Mouse (Mus musculus) telencephalon, adult 2 months (tissue): ENCODE measurements around the gene C1rb.
"Not testable (repeated sequence)": the region's sequence is repeated elsewhere in the genome, so short reads cannot be mapped to it uniquely, and the experiment has no call there.

Experiments
- DNase-seq: peaks from one replicate; pipeline ENCODE4 v3.0.0-alpha.2; 2011; ENCODE audit warnings: low read depth, low spot score

Gene C1rb

DNA sequence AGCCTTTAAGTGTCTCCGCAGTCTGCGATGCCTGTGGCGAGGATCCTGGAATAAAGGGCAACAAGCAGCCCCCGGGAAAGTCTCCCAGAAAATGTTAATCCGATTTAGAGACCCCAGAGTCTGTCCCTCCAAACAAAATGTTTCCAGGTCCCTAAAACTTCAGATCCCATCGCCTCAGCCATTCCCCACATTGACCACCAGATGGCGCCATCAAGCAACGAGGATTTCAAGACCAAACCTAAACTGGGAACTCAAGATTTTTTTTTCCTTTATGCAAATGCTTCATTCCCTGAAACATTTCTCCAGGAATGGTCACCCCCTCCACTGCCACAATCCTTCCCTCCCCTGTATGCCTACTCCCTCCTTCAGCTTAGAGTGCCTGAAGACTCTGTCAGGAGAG is at the start of gene C1rb:
C1rb (plus strand) TSS at position 269 of the 400 bp plus-strand sequence.
- peak; percentile 35 for DNase-seq

DNA sequence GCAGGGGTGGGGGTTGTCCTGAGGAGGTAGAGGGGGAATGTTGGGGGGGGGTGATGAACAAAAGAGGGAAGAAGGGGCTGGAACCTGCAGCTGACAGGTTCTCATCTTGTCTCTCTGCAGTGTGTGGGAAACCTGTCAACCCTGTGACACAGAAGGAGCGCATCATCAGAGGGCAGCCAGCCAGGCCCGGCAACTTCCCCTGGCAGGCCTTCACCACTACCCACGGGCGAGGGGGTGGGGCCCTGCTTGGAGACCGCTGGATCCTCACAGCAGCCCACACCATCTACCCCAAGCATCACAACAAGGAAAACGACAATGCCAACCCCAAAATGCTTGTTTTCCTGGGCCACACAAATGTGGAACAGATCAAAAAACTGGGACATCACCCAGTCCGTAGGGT is 48.0 kb upstream of the C1rb start:
- DNase-seq: not testable (repeated sequence)

- no peak for DNase-seq
Observed at GRCm38 (mm10) chr6:124527881-124528280, 42.2 kb upstream of the C1rb start.

DNA sequence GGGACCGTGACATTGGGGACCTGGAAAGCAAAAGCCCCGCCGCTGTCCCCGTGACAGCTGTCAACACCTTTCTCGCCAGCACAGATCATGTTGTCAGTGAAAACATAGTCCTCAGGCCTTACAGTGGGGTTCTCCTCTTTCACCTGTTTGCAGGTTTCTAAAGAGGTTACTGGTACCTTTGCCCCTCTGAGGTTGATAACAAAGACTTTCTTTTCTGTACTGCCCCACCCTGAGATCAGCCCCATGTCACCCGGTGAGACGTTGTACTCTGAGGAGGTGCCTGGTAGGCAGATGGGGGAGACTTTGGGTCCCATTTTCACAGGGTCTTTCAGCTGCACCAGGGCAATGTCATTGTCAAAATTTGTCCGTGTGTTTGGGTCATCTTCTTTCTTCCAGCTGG is 39.0 kb upstream of the C1rb start:
- DNase-seq: no peak

DNA sequence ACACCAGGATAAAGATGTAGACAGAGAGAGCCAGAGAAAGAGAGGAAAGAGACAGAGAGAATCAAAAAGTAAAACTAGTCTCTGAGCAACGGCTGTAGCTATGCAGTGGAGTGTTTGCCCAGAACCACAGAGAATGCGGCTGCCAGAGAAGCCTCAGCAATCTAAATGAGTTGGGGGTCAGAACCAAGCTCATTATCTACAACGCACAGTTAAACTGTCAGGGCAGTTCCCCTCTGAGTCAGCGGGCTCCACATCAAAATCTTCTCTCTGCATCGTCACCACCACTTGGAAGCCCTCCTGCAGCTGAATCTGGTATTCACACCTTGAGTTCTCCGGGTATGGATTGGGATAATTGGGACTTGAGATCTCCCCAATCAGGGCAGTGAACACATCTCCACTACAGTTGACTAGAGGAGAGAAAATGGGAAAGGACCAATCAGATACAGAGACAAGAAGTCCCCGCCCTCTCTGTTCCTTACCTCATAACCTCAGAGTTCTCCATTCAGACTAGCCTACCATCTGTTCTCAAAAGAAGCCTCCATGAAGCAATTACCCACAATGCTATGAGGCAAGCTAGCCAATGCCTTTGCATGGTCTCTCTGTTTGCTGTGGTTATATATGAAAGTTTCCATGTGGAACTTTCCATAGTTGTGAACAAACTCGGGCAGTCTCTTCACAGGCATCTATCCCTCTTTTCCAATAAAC is 33.8 kb upstream of the C1rb start:
- DNase-seq: not testable (repeated sequence)

DNA sequence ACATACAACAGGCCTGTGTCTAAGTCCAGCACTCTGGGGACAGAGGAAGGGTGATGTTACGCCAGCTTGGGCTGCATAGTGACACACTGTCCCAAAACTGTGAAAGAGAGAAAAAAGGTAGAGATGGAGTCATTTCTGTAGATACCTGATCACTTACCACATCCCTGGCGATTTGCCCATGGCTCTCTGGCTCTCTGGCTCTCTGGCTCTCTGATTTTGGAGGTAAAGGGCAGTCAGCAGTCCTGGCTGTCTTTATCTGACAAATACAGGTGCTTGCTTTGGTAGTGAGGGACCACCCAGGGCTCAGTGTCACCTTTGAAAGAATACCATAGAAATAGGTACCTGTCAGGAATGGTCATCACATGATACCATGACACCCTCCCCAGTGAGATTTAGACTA is 28.9 kb upstream of the C1rb start:
- not testable (repeated sequence) for DNase-seq

DNA sequence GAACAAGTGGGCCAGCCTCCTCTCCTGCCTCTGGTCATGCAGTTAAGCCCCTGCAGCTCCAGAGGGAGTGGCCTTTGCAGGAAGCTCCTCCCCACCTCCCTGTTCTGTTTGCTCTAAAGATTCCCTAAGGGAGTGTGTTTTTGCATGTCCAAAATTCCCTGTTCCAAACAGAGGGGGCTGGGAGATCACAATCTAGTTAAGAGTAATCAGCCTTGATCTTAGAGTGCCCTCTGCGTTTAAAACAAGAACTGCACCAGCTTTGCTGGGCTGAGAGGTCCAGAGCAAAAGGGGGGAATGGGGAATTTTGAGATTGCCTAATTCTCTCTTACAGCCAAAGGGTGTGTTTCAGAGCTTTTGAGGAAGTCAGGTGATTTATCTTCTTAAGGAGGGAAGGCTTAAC is 27.8 kb upstream of the C1rb start, which contains the start of gene C1s1:
C1s1 (minus strand) TSS at position 76 of the 400 bp plus-strand sequence.
- DNase-seq: not testable (repeated sequence)

- DNase-seq: no peak
Observed at GRCm38 (mm10) chr6:124544466-124544865, 25.6 kb upstream of the C1rb start.

DNA sequence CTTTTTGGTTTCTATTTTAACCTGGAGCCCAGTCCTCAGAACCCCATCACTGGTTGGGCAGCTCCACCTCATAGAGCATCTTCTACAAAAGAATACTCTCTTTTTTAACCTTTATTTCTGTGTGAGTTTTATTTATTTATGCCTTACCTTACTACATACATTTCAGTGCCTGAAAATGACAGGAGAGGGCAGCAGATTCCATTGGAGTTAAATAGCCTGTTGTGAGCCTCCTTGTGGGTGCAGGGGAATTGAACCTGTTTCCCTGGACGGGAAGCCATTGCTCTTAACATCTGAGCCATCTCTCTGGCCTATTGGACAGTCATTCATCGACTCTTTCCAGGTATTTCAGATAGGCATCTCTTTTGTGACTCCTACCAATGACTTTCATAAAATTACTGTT is 24.7 kb upstream of the C1rb start:
- DNase-seq: no peak

GRCm38 (mm10) chr6:124547979-124548378 is 22.1 kb upstream of the C1rb start:
- not testable (repeated sequence) for DNase-seq

- no peak for DNase-seq
Observed at GRCm38 (mm10) chr6:124549023-124549550, 21.0 kb upstream of the C1rb start.

GRCm38 (mm10) chr6:124552766-124553165 is 17.3 kb upstream of the C1rb start:
- no peak for DNase-seq

DNA sequence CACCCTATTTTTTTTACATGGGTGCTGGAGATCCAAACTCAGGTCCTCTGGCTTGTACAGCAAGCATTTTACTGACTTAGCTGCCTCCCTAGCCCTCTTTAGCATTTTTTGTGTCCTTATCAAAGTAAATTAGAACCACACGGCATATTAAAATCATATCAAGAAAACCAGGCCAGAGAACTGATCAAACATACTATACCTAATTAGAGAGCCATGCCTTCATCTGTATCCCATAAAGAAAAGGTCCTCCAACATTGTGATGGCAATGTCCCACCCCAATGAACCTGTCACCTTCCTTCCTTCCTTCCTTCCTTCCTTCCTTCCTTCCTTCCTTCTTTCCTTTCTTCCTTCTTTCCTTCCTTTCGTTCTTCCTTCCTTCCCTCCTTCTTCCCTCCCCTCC is 14.1 kb upstream of the C1rb start:
- DNase-seq: not testable (repeated sequence)

DNA sequence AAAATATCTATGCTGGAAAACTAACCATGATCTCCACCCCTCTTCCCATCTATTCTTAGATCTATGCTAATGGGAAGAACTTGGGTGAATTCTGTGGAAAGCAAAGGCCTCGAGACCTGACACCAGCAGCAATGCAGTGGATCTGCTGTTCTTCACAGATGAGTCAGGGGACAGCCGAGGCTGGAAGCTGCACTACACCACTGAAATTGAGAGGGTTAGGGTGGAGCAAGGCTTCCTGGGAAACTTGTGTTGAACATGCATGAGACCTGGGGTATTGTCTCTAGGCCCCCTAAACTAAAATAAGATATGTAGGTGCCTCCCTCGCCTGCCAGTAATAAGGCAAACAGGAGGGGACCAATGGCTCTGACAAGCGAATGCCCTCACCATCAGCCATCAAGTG is 8.9 kb upstream of the C1rb start:
- DNase-seq: not testable (repeated sequence)

DNA sequence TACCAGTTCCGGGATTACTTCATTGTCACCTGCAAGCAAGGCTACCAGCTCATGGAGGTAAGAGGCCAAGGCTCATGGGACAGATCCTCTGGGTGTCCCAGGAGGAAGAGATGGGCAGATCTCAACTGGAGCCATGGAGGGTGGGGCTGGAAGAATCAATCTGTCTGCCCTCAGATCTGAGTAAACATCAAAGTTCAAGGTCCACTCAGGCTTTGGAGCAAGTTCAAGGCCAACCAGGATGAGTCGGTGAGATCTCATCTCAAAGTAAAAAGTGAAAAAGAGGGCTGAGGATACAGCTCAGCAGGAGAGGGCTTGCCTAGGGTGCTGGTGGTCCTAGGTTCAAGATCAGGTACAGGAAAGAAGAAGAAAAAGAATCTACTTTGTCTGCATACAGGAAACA is 8.5 kb upstream of the C1rb start:
- DNase-seq: not testable (repeated sequence)

- DNase-seq: not testable (repeated sequence)
Observed at GRCm38 (mm10) chr6:124575155-124575678, 5.1 kb downstream of the C1rb start.

DNA sequence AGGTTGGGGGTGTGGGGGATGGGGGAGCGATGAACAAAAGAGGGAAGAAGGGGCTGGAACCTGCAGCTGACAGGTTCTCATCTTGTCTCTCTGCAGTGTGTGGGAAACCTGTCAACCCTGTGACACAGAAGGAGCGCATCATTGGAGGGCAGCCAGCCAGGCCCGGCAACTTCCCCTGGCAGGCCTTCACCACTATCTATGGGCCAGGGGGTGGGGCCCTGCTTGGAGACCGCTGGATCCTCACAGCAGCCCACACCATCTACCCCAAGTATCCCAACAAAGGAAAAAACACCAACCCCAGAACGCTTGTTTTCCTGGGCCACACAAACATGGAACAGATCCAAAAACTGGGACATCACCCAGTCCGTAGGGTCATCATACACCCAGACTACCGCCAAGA is 10.1 kb downstream of the C1rb start:
- not testable (repeated sequence) for DNase-seq

- DNase-seq: no peak
Observed at GRCm38 (mm10) chr6:124582231-124582630, 12.1 kb downstream of the C1rb start.

DNA sequence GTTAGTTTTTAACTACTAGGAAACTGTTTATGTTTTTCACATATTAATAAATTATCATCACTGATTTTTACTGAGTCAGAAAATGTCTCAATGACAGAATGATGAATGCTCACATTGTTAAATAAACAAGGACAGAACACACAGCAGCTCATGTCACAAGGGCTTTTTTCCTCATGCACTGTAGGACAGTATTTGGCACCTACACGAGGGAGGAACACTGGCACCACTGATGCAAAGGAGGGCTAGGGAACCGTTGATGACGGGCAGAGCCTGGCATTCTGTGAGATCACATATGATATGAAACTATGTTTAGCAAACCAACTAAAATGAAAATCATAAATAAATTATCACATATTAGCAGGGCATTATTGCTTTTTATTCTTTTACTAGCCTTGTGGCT is 14.8 kb downstream of the C1rb start:
- DNase-seq: no peak

DNA sequence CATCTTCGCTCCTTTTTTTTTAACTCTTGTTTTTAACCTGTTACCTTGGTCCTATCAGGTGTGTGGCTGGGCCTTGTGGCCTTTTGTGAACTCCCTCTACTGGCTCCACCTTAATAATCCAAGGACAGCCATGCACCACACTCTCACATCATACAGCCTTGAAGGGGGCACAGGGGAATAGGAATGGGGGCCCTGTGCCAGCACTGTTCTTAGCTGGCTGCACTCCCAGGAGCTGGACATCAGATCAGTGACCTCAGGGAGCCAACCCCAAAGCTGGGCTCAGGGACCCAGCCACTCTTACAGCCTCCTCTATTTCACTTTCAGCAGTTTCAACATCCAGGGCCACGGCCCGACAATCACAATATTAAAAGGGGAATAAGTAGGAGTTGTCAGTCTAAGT is 15.7 kb downstream of the C1rb start:
- no peak for DNase-seq

- no peak for DNase-seq
Observed at GRCm38 (mm10) chr6:124586266-124586665, 16.2 kb downstream of the C1rb start.

DNA sequence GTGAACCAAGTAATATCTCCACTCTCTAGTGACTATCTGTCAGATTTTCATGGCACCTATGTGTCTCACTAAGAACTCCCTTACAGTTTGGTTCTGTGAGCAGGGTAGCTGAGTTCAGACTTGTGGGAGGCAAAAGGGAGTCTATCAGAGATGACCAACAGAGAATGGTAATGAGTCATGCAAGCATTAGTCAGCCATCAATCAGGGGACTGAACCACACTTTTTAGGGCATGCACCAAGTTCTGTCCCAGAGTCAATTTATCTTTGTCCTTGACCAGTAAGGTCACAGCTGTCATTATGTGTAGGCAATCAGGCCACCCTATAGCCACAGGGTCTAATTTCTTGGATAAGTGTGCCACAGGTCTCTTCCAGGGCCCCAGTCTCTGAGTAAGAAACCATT is 18.7 kb downstream of the C1rb start:
- DNase-seq: no peak

GRCm38 (mm10) chr6:124592186-124592700 is 22.1 kb downstream of the C1rb start:
- no peak for DNase-seq
